Mouse (Mus musculus): ENCODE results near the gene Rplp1. TPM values are rescaled to one million over a fixed set of nuclear protein-coding genes. Genes with fewer than 3 reads are reported as not detected.

Gene Rplp1
- polyA plus RNA-seq, 1 experiment from 2014 or later, result 913 TPM

DNA sequence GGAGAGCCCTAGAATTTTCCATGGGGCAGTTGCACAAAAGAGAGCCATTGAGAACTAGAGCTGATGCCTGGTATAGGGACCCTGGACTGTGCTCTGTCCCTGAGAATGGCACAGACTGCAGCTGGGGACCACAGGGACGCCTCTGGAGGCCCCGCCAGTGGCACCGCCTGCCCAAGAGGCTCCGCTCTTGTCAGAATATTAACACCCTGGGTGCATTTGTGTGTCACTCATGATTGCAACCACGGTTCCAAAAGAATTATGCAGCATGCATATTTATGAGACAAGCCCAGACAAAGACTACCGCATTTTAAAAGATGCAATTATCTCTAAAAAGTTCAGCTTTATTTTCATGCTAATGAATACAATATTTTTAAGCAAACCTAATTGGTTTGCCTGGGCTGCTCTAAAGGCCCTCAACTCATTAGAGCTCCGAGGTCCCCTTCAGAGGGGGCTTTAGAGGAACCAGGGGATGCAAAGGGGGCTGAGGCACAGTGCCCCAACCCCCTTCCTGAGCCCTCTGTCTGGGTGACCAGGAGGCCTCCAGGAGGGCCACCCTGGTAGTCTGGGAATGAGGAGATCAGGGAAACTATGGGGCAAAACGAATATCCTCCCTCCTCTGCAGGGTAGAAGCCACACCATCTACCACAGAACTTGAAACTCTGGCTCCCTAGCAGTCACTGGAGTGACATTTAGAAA lies 41.9 kb downstream of the Rplp1 start:
- Histone ChIP-seq H3K4me2 (no peak overlapping the region), H3K27ac (replicated peaks) (no peak overlapping the region), H3K9me3 (peaks cover 6% of the 10 kb centered on the region; the same call in 1 of the 2 replicates), H3K36me3 (no peaks in the 10 kb centered on the region), H3K4me3 (no peak overlapping the region), H3K4me1 (peaks cover under 1% of the 10 kb centered on the region; the same call in 1 of the 2 replicates), H3K9ac (no peak overlapping the region), H3K27me3 (replicated peaks) (peaks cover 66% of the 10 kb centered on the region)
- WGBS, result 64% methylated on average over 8 of the region's 8 CpGs
- ATAC-seq (ENCODE audit: extremely low read depth, insufficient number of reproducible peaks, low FRiP score, low TSS enrichment), result no peak

DNA sequence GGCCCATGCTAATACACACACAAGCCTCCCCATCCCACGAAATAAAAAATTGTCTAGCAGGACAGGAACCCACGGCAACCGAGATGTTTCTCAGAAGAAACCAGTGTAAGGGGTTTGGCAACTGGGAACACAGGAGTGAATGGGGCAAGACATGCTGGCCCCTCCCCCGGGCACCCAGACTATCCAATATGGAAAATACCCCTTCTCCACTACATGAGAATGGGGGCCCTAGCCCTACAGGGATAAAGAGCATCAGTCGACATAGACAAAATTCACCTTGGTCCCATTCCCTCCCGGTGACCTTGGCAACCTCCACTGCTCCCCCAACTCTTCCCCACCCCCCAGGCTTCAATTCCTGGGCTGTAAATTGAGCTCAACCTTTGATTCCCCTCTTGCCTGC lies 42.5 kb downstream of the Rplp1 start:
- H3K27me3 ChIP-seq (replicated peaks), result peaks cover 65% of the 10 kb centered on the region
- H3K27ac ChIP-seq (replicated peaks), result no peak overlapping the region
- H3K36me3 ChIP-seq, result no peaks in the 10 kb centered on the region
- no peak overlapping the region for H3K4me3 ChIP-seq
- no peak for ATAC-seq (ENCODE audit: extremely low read depth, insufficient number of reproducible peaks, low FRiP score, low TSS enrichment)
- WGBS, result 73% methylated on average over 6 of the region's 6 CpGs
- no peak overlapping the region for H3K9ac ChIP-seq
- peaks cover 6% of the 10 kb centered on the region; the same call in 1 of the 2 replicates for H3K9me3 ChIP-seq
- H3K4me1 ChIP-seq, result no peaks in the 10 kb centered on the region
- H3K4me2 ChIP-seq, result no peak overlapping the region

DNA sequence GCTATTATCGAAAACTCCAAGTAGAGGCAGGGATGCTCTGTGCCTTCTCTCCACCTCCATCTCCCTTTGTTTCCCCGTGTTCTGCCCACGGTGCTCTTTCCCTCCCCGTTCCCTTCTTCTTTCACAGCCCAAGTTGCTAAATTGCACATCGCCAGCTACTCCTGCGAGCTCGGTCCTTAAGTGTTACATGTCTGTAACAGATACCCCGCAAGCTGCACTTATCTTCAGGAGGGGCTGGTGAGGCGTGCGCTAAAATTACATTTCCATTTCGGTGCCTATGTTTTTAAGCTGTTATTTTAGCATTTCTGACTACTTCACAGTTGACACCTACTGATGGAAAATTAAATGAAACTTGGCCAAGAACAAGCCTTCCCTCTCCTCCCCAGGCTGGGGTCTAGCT lies 46.7 kb downstream of the Rplp1 start:
- WGBS, result 45% methylated on average over 11 of the region's 11 CpGs
- H3K27me3 ChIP-seq (replicated peaks), result peaks cover 63% of the 10 kb centered on the region
- no peaks in the 10 kb centered on the region for H3K36me3 ChIP-seq
- peaks cover 6% of the 10 kb centered on the region for H3K9me3 ChIP-seq
- ATAC-seq (ENCODE audit: extremely low read depth, insufficient number of reproducible peaks, low FRiP score, low TSS enrichment), result no peak
- H3K4me2 ChIP-seq, result no peak overlapping the region
- no peaks in the 10 kb centered on the region for H3K4me1 ChIP-seq
- no peak overlapping the region for H3K9ac ChIP-seq
- no peak overlapping the region for H3K27ac ChIP-seq (replicated peaks)
- H3K4me3 ChIP-seq, result no peak overlapping the region

Other genes with a start within 250 kb of the Rplp1 start
- 79.3 and 81.2 TPM in 2 replicates for gene Kif23, start 32.2 kb upstream of the Rplp1 start, polyA plus RNA-seq (2015; fragmentation: Nextera tagmentation; extraction: Ambion mirVana)
- gene Paqr5, start 112.3 kb upstream of the Rplp1 start, polyA plus RNA-seq (2015; fragmentation: Nextera tagmentation; extraction: Ambion mirVana), result 0.28 and 0.39 TPM in 2 replicates
- gene Glce, start 208.1 kb upstream of the Rplp1 start, polyA plus RNA-seq (2015; fragmentation: Nextera tagmentation; extraction: Ambion mirVana), result 8.9 and 10.4 TPM in 2 replicates